Mouse (Mus musculus): ENCODE data around the gene Mfsd11.
"Not testable (repeated sequence)": the region's sequence is repeated elsewhere in the genome, so short reads cannot be mapped to it uniquely, and the experiment has no call there.

The Mfsd11 gene

GRCm38 (mm10) chr11:116821057-116821940, 30.9 kb upstream of the Mfsd11 start:
- no peak for DNase-seq (ENCODE audit: low spot score in 2 of 2)

GRCm38 (mm10) chr11:116822215-116822614, 30.0 kb upstream of the Mfsd11 start:
- no peak for DNase-seq (ENCODE audit: low spot score in 2 of 2)

- DNase-seq (ENCODE audit: low spot score in 2 of 2): no peak
Observed at GRCm38 (mm10) chr11:116822626-116823025, 29.6 kb upstream of the Mfsd11 start.

GRCm38 (mm10) chr11:116823255-116823654, 29.0 kb upstream of the Mfsd11 start:
- DNase-seq (ENCODE audit: low spot score in 2 of 2): no peak

- not testable (repeated sequence) for DNase-seq (ENCODE audit: low spot score in 2 of 2)
Observed at GRCm38 (mm10) chr11:116823885-116824284, 28.4 kb upstream of the Mfsd11 start.

- no peak for DNase-seq (ENCODE audit: low spot score in 2 of 2)
Observed at GRCm38 (mm10) chr11:116825230-116825629, 27.0 kb upstream of the Mfsd11 start.

- no peak for DNase-seq (ENCODE audit: low spot score in 2 of 2)
Observed at GRCm38 (mm10) chr11:116826550-116827504, 25.4 kb upstream of the Mfsd11 start.

GRCm38 (mm10) chr11:116827534-116828165, 24.6 kb upstream of the Mfsd11 start, which contains the start of gene Mxra7:
Gene Mxra7 (minus strand): TSS chr11:116828046.
- peak; percentile 73 to 74 for DNase-seq (ENCODE audit: low spot score in 2 of 2)

GRCm38 (mm10) chr11:116832172-116832685, 20.0 kb upstream of the Mfsd11 start:
- no peak for DNase-seq (ENCODE audit: low spot score in 2 of 2)

GRCm38 (mm10) chr11:116834954-116835353, 17.3 kb upstream of the Mfsd11 start:
- no peak for DNase-seq (ENCODE audit: low spot score in 2 of 2)

GRCm38 (mm10) chr11:116836283-116836682, 16.0 kb upstream of the Mfsd11 start:
- DNase-seq (ENCODE audit: low spot score in 2 of 2): no peak

- no peak for DNase-seq (ENCODE audit: low spot score in 2 of 2)
Observed at GRCm38 (mm10) chr11:116837441-116837840, 14.8 kb upstream of the Mfsd11 start.

GRCm38 (mm10) chr11:116838936-116839335, 13.3 kb upstream of the Mfsd11 start:
- no peak for DNase-seq (ENCODE audit: low spot score in 2 of 2)

- DNase-seq (ENCODE audit: low spot score in 2 of 2): no peak
Observed at GRCm38 (mm10) chr11:116839601-116840000, 12.6 kb upstream of the Mfsd11 start.

GRCm38 (mm10) chr11:116840748-116841147, 11.5 kb upstream of the Mfsd11 start:
- no peak for DNase-seq (ENCODE audit: low spot score in 2 of 2)

- DNase-seq (ENCODE audit: low spot score in 2 of 2): peak; percentile 50 to 60
Observed at GRCm38 (mm10) chr11:116842531-116843260, 9.5 kb upstream of the Mfsd11 start.

GRCm38 (mm10) chr11:116843261-116844233, 8.7 kb upstream of the Mfsd11 start, which contains the start of the genes Mettl23 and Jmjd6:
Gene Mettl23 (plus strand): TSS chr11:116843278.
Gene Jmjd6 (minus strand): TSS chr11:116843449.
- peak; percentile 91 to 98 for DNase-seq (ENCODE audit: low spot score in 2 of 2)

GRCm38 (mm10) chr11:116846593-116847181, 5.6 kb upstream of the Mfsd11 start:
- no peak for DNase-seq (ENCODE audit: low spot score in 2 of 2)

Measured in urinary bladder, adult 18-20 months (tissue).